Mouse (Mus musculus) lung, postnatal 10 days (tissue): Measurements from ENCODE around the gene Klhl5.

Experiments
- DNase-seq: peaks from one replicate; pipeline ENCODE4 v3.0.0; 2021

Klhl5 gene

GRCm38 (mm10) chr5:65150376-65150955 is 43.1 kb downstream of the Klhl5 start:
- DNase-seq = no peak

- DNase-seq = no peak
These were observed 43.9 kb downstream of the Klhl5 start for GRCm38 (mm10) chr5:65151276-65151675.

GRCm38 (mm10) chr5:65151767-65152166 is 44.4 kb downstream of the Klhl5 start:
- DNase-seq = no peak

GRCm38 (mm10) chr5:65154287-65154686 is 46.9 kb downstream of the Klhl5 start:
- no peak for DNase-seq

- DNase-seq = peak; percentile 47
These were observed 49.5 kb downstream of the Klhl5 start for GRCm38 (mm10) chr5:65156853-65157252.

- DNase-seq = peak; percentile 90
These were observed 50.4 kb downstream of the Klhl5 start for GRCm38 (mm10) chr5:65157412-65158381.

GRCm38 (mm10) chr5:65158696-65159305 is 51.5 kb downstream of the Klhl5 start:
- no peak for DNase-seq

- no peak for DNase-seq
These were observed 55.7 kb downstream of the Klhl5 start for GRCm38 (mm10) chr5:65163001-65163400.

GRCm38 (mm10) chr5:65163489-65164092 is 56.3 kb downstream of the Klhl5 start:
- DNase-seq = no peak

- DNase-seq = no peak
These were observed 62.9 kb downstream of the Klhl5 start for GRCm38 (mm10) chr5:65170206-65170605.

- DNase-seq = peak; percentile 53
These were observed 67.9 kb downstream of the Klhl5 start for GRCm38 (mm10) chr5:65175035-65175917.

GRCm38 (mm10) chr5:65175918-65176484 is 68.7 kb downstream of the Klhl5 start:
- DNase-seq = no peak

GRCm38 (mm10) chr5:65177026-65177514 is 69.7 kb downstream of the Klhl5 start:
- DNase-seq = peak; percentile 76

GRCm38 (mm10) chr5:65178477-65178876 is 71.1 kb downstream of the Klhl5 start:
- no peak for DNase-seq

GRCm38 (mm10) chr5:65181160-65181793 is 73.9 kb downstream of the Klhl5 start:
- DNase-seq = no peak

GRCm38 (mm10) chr5:65181794-65182169 is 74.4 kb downstream of the Klhl5 start:
- DNase-seq = no peak

- DNase-seq = no peak
These were observed 74.9 kb downstream of the Klhl5 start for GRCm38 (mm10) chr5:65182268-65182667.

- DNase-seq = no peak
These were observed 84.3 kb downstream of the Klhl5 start for GRCm38 (mm10) chr5:65191601-65192000.

GRCm38 (mm10) chr5:65194441-65194840 is 87.1 kb downstream of the Klhl5 start:
- no peak for DNase-seq

GRCm38 (mm10) chr5:65199346-65200128 is 92.2 kb downstream of the Klhl5 start, which contains the start of gene Wdr19:
TSS of gene Wdr19 (plus strand) at chr5:65199696.
- DNase-seq = peak; percentile 100
